Mouse (Mus musculus): ENCODE measurements around the gene Rapgefl1. TPM values are rescaled to one million over a fixed set of nuclear protein-coding genes. Genes with fewer than 3 reads are reported as not detected.

Gene Rapgefl1
- total and polyA plus RNA-seq, 3 experiments: 0.58 to 1.4 TPM; not detected in 1

DNA sequence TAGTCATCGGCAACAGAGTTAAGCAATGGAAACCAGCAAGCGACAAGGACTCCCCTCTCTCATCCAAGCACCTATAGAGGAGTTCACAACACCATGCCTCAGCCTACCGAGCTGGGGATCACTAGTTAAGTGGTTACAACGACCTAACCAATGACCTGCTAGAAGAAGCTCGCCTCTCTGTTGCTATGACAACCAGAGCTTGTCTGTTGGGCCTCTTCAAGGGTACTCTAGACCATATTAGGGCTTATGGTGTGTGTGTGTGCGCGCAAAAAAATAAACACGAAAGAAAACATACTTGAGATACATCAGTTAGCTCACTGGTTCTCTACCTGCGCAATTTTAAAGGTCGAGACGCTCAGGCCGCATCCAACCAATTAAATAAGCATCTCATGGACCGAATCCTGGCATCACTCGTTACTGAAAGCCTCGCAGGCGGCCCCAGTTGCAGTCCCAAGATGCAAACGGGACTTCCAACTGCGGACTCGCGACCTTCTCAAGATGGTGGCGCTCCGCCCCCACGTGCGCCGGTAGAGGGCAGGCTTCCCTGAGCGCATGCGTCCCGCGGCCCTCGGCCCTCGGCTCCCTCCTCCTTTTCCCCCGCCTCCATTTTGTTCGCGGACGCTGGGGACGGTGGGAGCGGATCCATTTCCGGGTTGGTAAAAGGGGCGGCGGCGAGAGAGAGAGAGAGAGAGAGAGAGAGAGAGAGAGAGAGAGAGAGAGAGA, 26.6 kb downstream of the Rapgefl1 start, which contains the start of gene Wipf2 (continued):
- TF ChIP-seq ZC3H11A (IDR thresholded peaks at IDR 0.05; ENCODE audit: low read depth, low read length) (peak; percentile 48), ETS1 (IDR thresholded peaks at IDR 0.05; ENCODE audit: low read depth, low read length) (peak; percentile 75), MAZ (IDR thresholded peaks at IDR 0.05; ENCODE audit: low read depth, low read length) (peak; percentile 94; the same call in 1 of the 2 replicates), ZNF384 (IDR thresholded peaks at IDR 0.05; ENCODE audit: low read depth, low read length) (peak; percentile 45; the same call in 1 of the 2 replicates)

DNA sequence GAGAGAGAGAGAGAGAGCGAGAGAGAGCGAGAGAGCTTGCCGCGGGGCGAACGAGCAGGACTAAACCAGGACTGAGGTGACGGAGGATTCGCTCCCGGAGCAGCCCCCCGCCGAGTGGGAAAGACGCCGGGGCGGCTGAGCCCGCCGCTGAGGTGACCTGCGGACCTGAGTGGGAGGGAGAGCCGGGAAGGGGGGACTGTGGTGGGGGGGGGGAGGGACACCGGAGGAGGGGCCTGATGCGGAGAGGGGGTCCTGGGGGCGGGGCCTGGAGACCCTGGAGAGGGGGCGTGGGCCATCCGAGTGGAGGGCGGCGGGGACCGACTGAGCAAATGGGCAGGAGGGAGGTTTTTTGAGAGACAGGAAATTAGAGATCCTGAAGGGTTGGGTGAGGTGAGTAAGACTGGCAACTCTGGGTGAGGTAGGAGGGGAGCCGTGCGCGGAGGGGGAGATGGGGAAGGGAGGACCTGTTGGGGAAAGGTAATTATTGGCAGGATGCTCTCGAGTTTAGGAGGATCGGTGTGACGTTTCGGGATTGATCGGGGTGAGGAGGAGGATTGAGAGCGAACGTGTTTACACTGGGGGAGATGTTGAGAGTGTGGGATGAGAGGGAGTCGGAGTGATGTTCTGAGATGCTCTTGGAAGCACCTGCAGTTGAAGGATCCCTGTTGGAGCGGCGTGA, 27.3 kb downstream of the Rapgefl1 start:
- DNase-seq (ENCODE audit: low read depth, low spot score): peak; percentile 78

DNA sequence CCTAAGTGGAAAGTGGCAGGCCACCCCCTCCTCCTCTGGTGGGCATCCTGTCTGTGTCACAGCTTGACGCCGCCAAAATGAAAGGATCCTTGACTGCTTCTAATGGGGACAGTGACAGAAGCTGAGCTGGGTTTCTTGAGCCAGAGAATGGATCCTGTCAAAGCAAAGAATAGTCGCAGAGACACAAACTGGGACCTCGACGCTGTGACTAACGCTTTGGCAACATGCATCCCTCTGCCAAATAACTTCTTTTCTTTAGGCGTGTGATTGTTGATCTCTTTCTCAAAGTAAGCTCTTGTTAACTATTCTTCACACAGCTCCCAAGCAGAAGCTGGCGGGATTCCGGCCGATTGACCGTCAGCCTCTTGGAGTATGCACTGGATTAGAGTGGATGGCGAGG, 30.7 kb downstream of the Rapgefl1 start:
- H3K4me1 ChIP-seq (ENCODE audit: control insufficient read depth in 1 of 2, insufficient read depth in 2 of 2, low read length in 2 of 2): peaks cover 5 to 10% of the 10 kb centered on the region in 2 experiments
- H3K36me3 ChIP-seq (ENCODE audit: control insufficient read depth in 1 of 2, insufficient read depth in 2 of 2, low read length in 2 of 2): peaks cover 5 to 9% of the 10 kb centered on the region in 2 experiments
- no peak overlapping the region for H3K9ac ChIP-seq (ENCODE audit: control insufficient read depth, low read depth, low read length, poor library complexity, severe bottlenecking)
- peaks cover 10% of the 10 kb centered on the region for H3K79me2 ChIP-seq (ENCODE audit: control insufficient read depth, insufficient read depth, low read length, poor library complexity)
- no peak for DNase-seq (ENCODE audit: low read depth, low spot score)
- no peaks in the 10 kb centered on the region for H3K9me3 ChIP-seq (replicated peaks; ENCODE audit: insufficient read depth, low read length)
- no peaks in the 10 kb centered on the region for H3K27me3 ChIP-seq (ENCODE audit: control insufficient read depth in 1 of 2, insufficient read depth in 2 of 2, low read length in 2 of 2)
- no peak overlapping the region for H3K4me3 ChIP-seq (ENCODE audit: control insufficient read depth in 1 of 2, insufficient read depth in 1 of 2, low read depth in 2 of 2, low read length in 2 of 2)
- TF ChIP-seq MYB (IDR thresholded peaks at IDR 0.05; ENCODE audit: low read depth, low read length) (no peak), TBP (IDR thresholded peaks at IDR 0.05; ENCODE audit: low read depth, low read length) (no peak), ETS1 (IDR thresholded peaks at IDR 0.05; ENCODE audit: low read depth, low read length) (no peak), HCFC1 (IDR thresholded peaks at IDR 0.05; ENCODE audit: low read depth, low read length) (no peak), RAD21 (IDR thresholded peaks at IDR 0.05; ENCODE audit: low read depth, low read length) (no peak), ZKSCAN1 (IDR thresholded peaks at IDR 0.05; ENCODE audit: low read depth, low read length) (no peak)
- H3K27ac ChIP-seq (ENCODE audit: control insufficient read depth, low read depth, low read length): no peak overlapping the region

More for the DNA sequence above, 27.3 kb downstream of the Rapgefl1 start:
- Histone ChIP-seq H3K9me3 (replicated peaks; ENCODE audit: insufficient read depth, low read length) (no peaks in the 10 kb centered on the region), H3K36me3 (ENCODE audit: control insufficient read depth in 1 of 2, insufficient read depth in 2 of 2, low read length in 2 of 2) (peaks cover 3 to 11% of the 10 kb centered on the region in 2 experiments), H3K9ac (ENCODE audit: control insufficient read depth, low read depth, low read length, poor library complexity, severe bottlenecking) (peak overlapping the region; percentile 79), H3K4me1 (ENCODE audit: control insufficient read depth in 1 of 2, insufficient read depth in 2 of 2, low read length in 2 of 2) (peaks cover 6 to 12% of the 10 kb centered on the region in 2 experiments), H3K79me2 (ENCODE audit: control insufficient read depth, insufficient read depth, low read length, poor library complexity) (peaks cover 11% of the 10 kb centered on the region), H3K27ac (ENCODE audit: control insufficient read depth, low read depth, low read length) (peak overlapping the region; percentile 80), H3K4me3 (ENCODE audit: control insufficient read depth in 1 of 2, insufficient read depth in 1 of 2, low read depth in 2 of 2, low read length in 2 of 2) (peak overlapping the region; percentile 92 to 95), H3K27me3 (ENCODE audit: control insufficient read depth in 1 of 2, insufficient read depth in 2 of 2, low read length in 2 of 2) (no peaks in the 10 kb centered on the region)
- TF ChIP-seq TCF12 (IDR thresholded peaks at IDR 0.05; ENCODE audit: low read depth, low read length) (0 out of 2 replicates have a peak, but pooled peaks have one; percentile 1), HCFC1 (IDR thresholded peaks at IDR 0.05; ENCODE audit: low read depth, low read length) (peak; percentile 5; the same call in 1 of the 2 replicates), ELF1 (IDR thresholded peaks at IDR 0.05; ENCODE audit: low read depth, low read length) (peak; percentile 48; the same call in 1 of the 2 replicates), MAX (IDR thresholded peaks at IDR 0.05; ENCODE audit: low read length) (no peak), SIN3A (IDR thresholded peaks at IDR 0.05; ENCODE audit: low read length) (peak; percentile 87), CTCF (IDR thresholded peaks at IDR 0.05 in 2 of 3, conservative IDR thresholded peaks at IDR 0.05 in 1 of 3; ENCODE audit: control insufficient read depth in 1 of 3, insufficient read depth in 1 of 3, low read depth in 2 of 3, low read length in 3 of 3, poor library complexity in 1 of 3, severe bottlenecking in 1 of 3) (no peak), ZMIZ1 (IDR thresholded peaks at IDR 0.05; ENCODE audit: low read depth, low read length) (peak; percentile 47; the same call in 1 of the 2 replicates), GABPA (IDR thresholded peaks at IDR 0.05; ENCODE audit: low read depth, low read length) (no peak), MYC (IDR thresholded peaks at IDR 0.05; ENCODE audit: low read depth, low read length) (0 out of 2 replicates have a peak, but pooled peaks have one; percentile 24), JUND (IDR thresholded peaks at IDR 0.05; ENCODE audit: low read depth, low read length) (peak; percentile 99), CHD2 (IDR thresholded peaks at IDR 0.05; ENCODE audit: low read length) (0 out of 2 replicates have a peak, but pooled peaks have one; percentile 1), POLR2A (IDR thresholded peaks at IDR 0.05; ENCODE audit: control insufficient read depth in 1 of 2, insufficient read depth in 1 of 2, low read depth in 1 of 2, low read length in 2 of 2, poor library complexity in 1 of 2) (peak; percentile 53 to 75; a peak in 2 of 4 replicates), UBTF (IDR thresholded peaks at IDR 0.05; ENCODE audit: borderline replicate concordance, insufficient read depth, low read depth, low read length) (no peak), RCOR1 (IDR thresholded peaks at IDR 0.05; ENCODE audit: low read depth, low read length) (peak; percentile 13; the same call in 1 of the 2 replicates)

All from MEL (cell line).